Mouse (Mus musculus): ENCODE measurements at regions not wholly inside any gene's neighbourhood (a gene's known extent, or its start where the extent isn't known, plus 50 kb on each side); places are given as distances from the start of the nearest gene placed in this dataset.

GRCm38 (mm10) chr10:117979091-117979490, 133.3 kb upstream of the Rap1b start:
- no peak overlapping the region for H3K4me3 ChIP-seq (replicated peaks)
- no peak overlapping the region for H3K4me2 ChIP-seq
- ATAC-seq (ENCODE audit: insufficient read depth): no peak
- no peak overlapping the region for H3K9ac ChIP-seq
- WGBS (ENCODE audit: insufficient replicate concordance): 76% methylated on average over 4 of the region's 4 CpGs
- no peak overlapping the region for H3K27ac ChIP-seq (replicated peaks)
- no peaks in the 10 kb centered on the region for H3K36me3 ChIP-seq (replicated peaks)
- H3K4me1 ChIP-seq (replicated peaks): no peaks in the 10 kb centered on the region; the same call in 1 of the 2 replicates
- H3K27me3 ChIP-seq: no peaks in the 10 kb centered on the region
- H3K9me3 ChIP-seq (replicated peaks): no peaks in the 10 kb centered on the region

GRCm38 (mm10) chr10:117982611-117983210, 136.9 kb upstream of the Rap1b start:
- 9% methylated on average over 8 of the region's 8 CpGs for WGBS (ENCODE audit: insufficient replicate concordance)
- no peak overlapping the region for H3K4me2 ChIP-seq
- no peak overlapping the region for H3K27ac ChIP-seq (replicated peaks)

GRCm38 (mm10) chr10:117983271-117983670, 137.4 kb upstream of the Rap1b start:
- 30% methylated on average over 8 of the region's 8 CpGs for WGBS (ENCODE audit: insufficient replicate concordance)
- Histone ChIP-seq H3K27me3 (no peaks in the 10 kb centered on the region), H3K4me3 (replicated peaks) (no peak overlapping the region), H3K9me3 (replicated peaks) (no peaks in the 10 kb centered on the region), H3K4me1 (replicated peaks) (no peaks in the 10 kb centered on the region; the same call in 1 of the 2 replicates), H3K36me3 (replicated peaks) (no peaks in the 10 kb centered on the region), H3K27ac (replicated peaks) (no peak overlapping the region), H3K4me2 (no peak overlapping the region), H3K9ac (no peak overlapping the region)
- no peak for ATAC-seq (ENCODE audit: insufficient read depth)

More at GRCm38 (mm10) chr10:117982611-117983210, 136.9 kb upstream of the Rap1b start:
- Histone ChIP-seq H3K9ac (no peak overlapping the region), H3K9me3 (replicated peaks) (no peaks in the 10 kb centered on the region), H3K36me3 (replicated peaks) (no peaks in the 10 kb centered on the region), H3K4me1 (replicated peaks) (no peaks in the 10 kb centered on the region; the same call in 1 of the 2 replicates), H3K27me3 (no peaks in the 10 kb centered on the region), H3K4me3 (replicated peaks) (no peak overlapping the region)
- no peak for ATAC-seq (ENCODE audit: insufficient read depth)

GRCm38 (mm10) chr10:117984784-117985602, 139.2 kb upstream of the Rap1b start:
- H3K4me3 ChIP-seq (replicated peaks): no peak overlapping the region
- WGBS (ENCODE audit: insufficient replicate concordance): 65% methylated on average over 15 of the region's 15 CpGs
- H3K9ac ChIP-seq: no peak overlapping the region
- H3K9me3 ChIP-seq (replicated peaks): no peaks in the 10 kb centered on the region
- no peak for ATAC-seq (ENCODE audit: insufficient read depth)
- no peaks in the 10 kb centered on the region for H3K36me3 ChIP-seq (replicated peaks)
- H3K27me3 ChIP-seq: no peaks in the 10 kb centered on the region
- H3K4me1 ChIP-seq (replicated peaks): no peaks in the 10 kb centered on the region; the same call in 1 of the 2 replicates
- H3K27ac ChIP-seq (replicated peaks): no peak overlapping the region
- no peak overlapping the region for H3K4me2 ChIP-seq

- Histone ChIP-seq H3K9me3 (replicated peaks) (no peaks in the 10 kb centered on the region), H3K4me3 (replicated peaks) (no peak overlapping the region), H3K36me3 (replicated peaks) (no peaks in the 10 kb centered on the region), H3K27me3 (no peaks in the 10 kb centered on the region), H3K4me1 (replicated peaks) (no peaks in the 10 kb centered on the region; the same call in 1 of the 2 replicates), H3K27ac (replicated peaks) (no peak overlapping the region), H3K9ac (no peak overlapping the region), H3K4me2 (no peak overlapping the region)
- ATAC-seq (ENCODE audit: insufficient read depth): no peak
- WGBS (ENCODE audit: insufficient replicate concordance): 39% methylated on average over 6 of the region's 6 CpGs
These were observed 141.8 kb upstream of the Rap1b start for GRCm38 (mm10) chr10:117987620-117988019.

GRCm38 (mm10) chr10:117988076-117988475, 142.2 kb upstream of the Rap1b start:
- Histone ChIP-seq H3K27me3 (no peaks in the 10 kb centered on the region), H3K9me3 (replicated peaks) (no peaks in the 10 kb centered on the region), H3K4me1 (replicated peaks) (no peaks in the 10 kb centered on the region; the same call in 1 of the 2 replicates), H3K4me2 (no peak overlapping the region), H3K4me3 (replicated peaks) (no peak overlapping the region), H3K27ac (replicated peaks) (no peak overlapping the region), H3K36me3 (replicated peaks) (no peaks in the 10 kb centered on the region), H3K9ac (no peak overlapping the region)
- no peak for ATAC-seq (ENCODE audit: insufficient read depth)
- 24% methylated on average over 5 of the region's 5 CpGs for WGBS (ENCODE audit: insufficient replicate concordance)

- no peak overlapping the region for H3K4me2 ChIP-seq
- H3K4me3 ChIP-seq (replicated peaks): no peak overlapping the region
- no peak overlapping the region for H3K9ac ChIP-seq
- no peaks in the 10 kb centered on the region for H3K27me3 ChIP-seq
- ATAC-seq (ENCODE audit: insufficient read depth): no peak
- no peaks in the 10 kb centered on the region for H3K36me3 ChIP-seq (replicated peaks)
- H3K9me3 ChIP-seq (replicated peaks): no peaks in the 10 kb centered on the region
- WGBS (ENCODE audit: insufficient replicate concordance): 55% methylated on average over 1 of the region's 1 CpGs
- H3K4me1 ChIP-seq (replicated peaks): no peaks in the 10 kb centered on the region
- H3K27ac ChIP-seq (replicated peaks): no peak overlapping the region
These were observed 145.3 kb upstream of the Rap1b start for GRCm38 (mm10) chr10:117991176-117991575.

- no peaks in the 10 kb centered on the region for H3K36me3 ChIP-seq (replicated peaks)
- H3K27ac ChIP-seq (replicated peaks): no peak overlapping the region
- H3K4me1 ChIP-seq (replicated peaks): no peaks in the 10 kb centered on the region
- no peaks in the 10 kb centered on the region for H3K27me3 ChIP-seq
- H3K9ac ChIP-seq: no peak overlapping the region
- no peak overlapping the region for H3K4me2 ChIP-seq
- WGBS (ENCODE audit: insufficient replicate concordance): 56% methylated on average over 9 of the region's 9 CpGs
- ATAC-seq (ENCODE audit: insufficient read depth): no peak
- H3K9me3 ChIP-seq (replicated peaks): no peaks in the 10 kb centered on the region
- H3K4me3 ChIP-seq (replicated peaks): no peak overlapping the region
These were observed 146.5 kb upstream of the Rap1b start for GRCm38 (mm10) chr10:117992317-117992716.

- ATAC-seq (ENCODE audit: insufficient read depth): no peak
- Histone ChIP-seq H3K4me3 (replicated peaks) (no peak overlapping the region), H3K4me2 (no peak overlapping the region), H3K4me1 (replicated peaks) (no peaks in the 10 kb centered on the region), H3K9ac (no peak overlapping the region), H3K36me3 (replicated peaks) (no peaks in the 10 kb centered on the region), H3K27ac (replicated peaks) (no peak overlapping the region), H3K9me3 (replicated peaks) (no peaks in the 10 kb centered on the region), H3K27me3 (no peaks in the 10 kb centered on the region)
- 62% methylated on average over 3 of the region's 3 CpGs for WGBS (ENCODE audit: insufficient replicate concordance)
These were observed 147.8 kb upstream of the Mdm1 start for GRCm38 (mm10) chr10:117993809-117994208.

- Histone ChIP-seq H3K27ac (replicated peaks) (no peak overlapping the region), H3K9ac (no peak overlapping the region), H3K4me3 (replicated peaks) (no peak overlapping the region), H3K27me3 (no peaks in the 10 kb centered on the region), H3K9me3 (replicated peaks) (no peaks in the 10 kb centered on the region), H3K4me1 (replicated peaks) (no peaks in the 10 kb centered on the region), H3K36me3 (replicated peaks) (no peaks in the 10 kb centered on the region), H3K4me2 (no peak overlapping the region)
- WGBS (ENCODE audit: insufficient replicate concordance): 79% methylated on average over 9 of the region's 9 CpGs
- no peak for ATAC-seq (ENCODE audit: insufficient read depth)
These were observed 146.8 kb upstream of the Mdm1 start for GRCm38 (mm10) chr10:117994768-117995167.

- no peak overlapping the region for H3K4me3 ChIP-seq (replicated peaks)
- 77% methylated on average over 5 of the region's 5 CpGs for WGBS (ENCODE audit: insufficient replicate concordance)
- H3K9me3 ChIP-seq (replicated peaks): no peaks in the 10 kb centered on the region
- H3K27me3 ChIP-seq: no peaks in the 10 kb centered on the region
- no peak overlapping the region for H3K9ac ChIP-seq
- no peak overlapping the region for H3K4me2 ChIP-seq
- ATAC-seq (ENCODE audit: insufficient read depth): no peak
- no peaks in the 10 kb centered on the region for H3K4me1 ChIP-seq (replicated peaks)
- no peak overlapping the region for H3K27ac ChIP-seq (replicated peaks)
- no peaks in the 10 kb centered on the region for H3K36me3 ChIP-seq (replicated peaks)
These were observed 143.8 kb upstream of the Mdm1 start for GRCm38 (mm10) chr10:117997796-117998195.

Measured in liver, embryonic 15.5 days (tissue).